Mouse (Mus musculus) heart, embryonic 15.5 days (tissue): ENCODE measurements around the gene Ces1f. TPM values are rescaled to one million over a fixed set of nuclear protein-coding genes. Genes with fewer than 3 reads are reported as not detected.

ENCODE experiments used
- polyA plus RNA-seq: library from polyadenylated mRNA; unstranded; fragments of >200 nt; fragmentation: Nextera tagmentation; extraction: Ambion mirVana; gene quantifications from 2 replicates; pipeline ENCODE4 v1.2.1, GENCODE M21; 2015

Ces1f gene
- polyA plus RNA-seq, 1 experiment from 2014 or later, result 0.19 TPM

Other genes with a start within 250 kb of the Ces1f start
- gene Ces1a, start 231.6 kb downstream of the Ces1f start, polyA plus RNA-seq, result not detected in 2 replicates
- gene Ces1b, start 199.7 kb downstream of the Ces1f start, polyA plus RNA-seq, result 0.06 and 0.65 TPM in 2 replicates
- gene Ces1c, start 148.5 kb downstream of the Ces1f start, polyA plus RNA-seq, result not detected in 2 replicates
- 1.8 and 4.0 TPM in 2 replicates for gene Ces1d, start 81.9 kb downstream of the Ces1f start, polyA plus RNA-seq
- 0.18 and 0.43 TPM in 2 replicates for gene Ces1e, start 50.1 kb downstream of the Ces1f start, polyA plus RNA-seq
- gene Ces1g, start 57.6 kb upstream of the Ces1f start, polyA plus RNA-seq, result 0.05 TPM in 1 of 2 replicates, not detected in the other
- not detected in 2 replicates for gene Ces1h, start 100.0 kb upstream of the Ces1f start, polyA plus RNA-seq